Mouse (Mus musculus): ENCODE data around the gene Gm340. TPM values are rescaled to one million over a fixed set of nuclear protein-coding genes. Genes with fewer than 3 reads are reported as not detected.

Gm340 gene
- polyA plus RNA-seq, 1 experiment = 1.8 TPM

DNA sequence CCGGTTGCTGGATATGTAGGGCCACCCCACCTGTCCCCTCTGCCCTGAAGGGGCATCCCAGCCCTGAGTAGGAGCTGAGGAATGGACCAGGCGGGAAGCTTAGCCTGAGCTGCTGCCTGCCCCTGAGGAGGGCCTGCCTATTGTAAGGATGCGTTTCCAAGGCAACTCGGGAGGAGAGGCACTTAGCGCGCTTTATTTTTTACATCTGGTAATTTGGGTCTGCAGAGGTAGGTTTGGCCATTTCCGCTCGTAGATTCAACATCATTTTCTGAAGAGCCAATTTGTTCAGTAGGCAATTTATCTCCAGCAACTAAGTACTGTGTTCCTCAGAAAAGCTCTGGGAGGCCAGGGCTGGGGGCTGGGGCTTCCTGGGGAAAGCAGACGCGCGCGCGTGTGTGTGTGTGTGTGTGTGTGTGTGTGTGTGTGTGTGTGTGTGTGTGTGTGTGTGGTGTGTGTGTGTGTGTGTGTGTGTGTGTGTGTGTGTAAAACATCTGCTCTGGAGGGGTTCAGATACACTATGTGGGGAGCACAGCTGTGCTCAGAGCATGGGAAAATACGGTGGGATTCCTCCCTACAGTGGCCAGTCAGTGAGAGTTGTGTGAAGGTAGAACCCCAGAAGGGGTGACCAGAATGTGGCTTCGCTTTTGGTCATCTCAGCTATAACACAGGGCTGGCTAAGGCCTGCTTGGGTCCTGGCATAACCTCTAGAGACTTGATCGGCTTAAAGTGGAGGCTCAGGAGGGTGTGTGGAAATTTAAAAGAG lies 31.3 kb downstream of the Gm340 start:
- no peak for DNase-seq (ENCODE audit: low read depth)

DNA sequence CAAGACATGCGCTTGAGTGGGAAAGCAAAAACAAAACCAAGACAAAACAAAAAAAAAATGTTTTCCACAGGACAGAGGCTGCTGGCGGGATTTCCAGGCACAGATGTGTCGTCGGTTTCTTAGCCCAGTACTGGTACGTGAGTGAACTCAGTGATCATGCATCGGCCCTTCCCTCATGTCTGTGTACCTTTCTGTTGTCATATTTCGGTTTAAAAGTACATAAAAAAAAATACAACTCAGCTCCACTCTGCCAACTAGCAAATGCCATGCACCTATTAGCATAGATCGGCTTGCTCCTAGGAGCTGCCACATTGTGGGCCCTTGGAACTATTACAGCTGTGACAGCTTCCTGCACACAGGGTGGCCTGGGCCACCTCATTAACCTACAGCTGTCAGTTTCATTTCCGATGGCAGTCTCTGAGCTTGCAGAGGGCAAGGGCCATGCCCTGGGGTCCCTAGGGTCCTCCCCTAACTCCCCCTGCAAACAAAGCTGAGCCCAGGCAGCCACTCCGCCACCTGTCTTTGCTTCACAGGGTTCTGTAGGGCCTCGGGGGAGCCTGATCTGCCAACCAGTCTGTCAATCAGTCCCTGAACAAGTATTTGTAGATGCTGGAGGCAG lies 33.5 kb downstream of the Gm340 start:
- no peak for DNase-seq (ENCODE audit: low read depth)

DNA sequence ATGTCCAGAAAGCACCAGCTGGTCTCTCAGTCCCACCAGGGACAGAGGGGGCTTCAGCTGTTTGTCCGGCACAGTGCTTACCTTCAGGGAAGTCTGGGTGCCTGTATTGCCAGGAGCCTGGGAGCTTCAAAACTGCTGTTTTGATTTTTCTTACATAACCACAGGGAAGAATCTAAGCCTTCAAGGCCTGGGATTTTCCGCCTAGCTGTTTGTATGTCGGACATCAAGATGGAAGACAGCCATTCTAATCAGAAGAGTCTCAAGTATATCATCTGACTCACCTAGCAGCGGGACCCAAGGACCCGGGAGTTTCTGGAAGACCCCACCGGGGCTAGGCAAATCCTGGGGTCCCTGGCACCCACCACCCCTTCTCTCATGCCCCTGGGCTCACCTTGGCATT lies 34.1 kb downstream of the Gm340 start:
- no peak for DNase-seq (ENCODE audit: low read depth)

DNA sequence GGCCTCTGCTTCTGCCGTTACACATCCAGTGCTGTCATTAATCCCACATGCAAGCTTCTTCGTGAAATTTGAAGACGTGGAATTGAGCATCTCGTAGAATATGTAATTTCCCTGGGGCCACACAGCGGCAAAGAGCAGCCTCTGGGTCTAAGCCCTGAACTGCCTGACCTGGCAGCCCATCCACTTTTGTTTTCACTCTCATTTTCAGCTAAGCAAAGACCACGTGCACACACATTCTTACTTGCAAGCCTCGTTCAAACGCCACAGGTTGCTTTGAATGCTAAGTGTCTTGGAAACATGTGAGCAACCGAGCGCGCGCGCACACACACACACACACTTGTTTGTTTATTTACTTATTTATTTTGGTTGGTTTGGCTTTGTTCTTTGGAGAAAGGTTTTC lies 34.9 kb downstream of the Gm340 start:
- DNase-seq (ENCODE audit: low read depth) = no peak

DNA sequence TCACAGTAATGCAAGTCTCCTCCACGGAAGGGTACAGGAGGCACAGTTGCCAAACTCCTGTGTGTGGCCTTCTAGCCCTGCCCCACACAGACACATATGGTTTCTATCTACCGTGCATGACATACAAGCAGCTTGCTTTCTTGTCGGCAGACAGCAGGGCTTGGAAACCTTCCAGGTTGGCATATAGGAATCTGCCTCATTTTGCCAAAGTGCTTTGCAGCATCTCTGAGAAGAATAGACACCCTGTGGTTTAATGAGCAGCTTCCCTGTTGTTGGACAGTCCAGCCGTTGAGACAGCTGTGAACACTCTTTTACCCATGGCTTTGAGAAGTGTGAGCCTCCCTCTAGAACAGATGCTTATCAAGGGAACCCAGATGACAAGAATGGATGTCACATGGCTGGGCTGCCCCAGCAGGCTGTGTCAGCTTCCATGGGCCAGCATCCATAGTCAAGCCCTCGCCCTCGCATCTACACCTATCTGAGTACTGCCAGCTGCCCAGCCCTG lies 36.0 kb downstream of the Gm340 start:
- DNase-seq (ENCODE audit: low read depth) = no peak

DNA sequence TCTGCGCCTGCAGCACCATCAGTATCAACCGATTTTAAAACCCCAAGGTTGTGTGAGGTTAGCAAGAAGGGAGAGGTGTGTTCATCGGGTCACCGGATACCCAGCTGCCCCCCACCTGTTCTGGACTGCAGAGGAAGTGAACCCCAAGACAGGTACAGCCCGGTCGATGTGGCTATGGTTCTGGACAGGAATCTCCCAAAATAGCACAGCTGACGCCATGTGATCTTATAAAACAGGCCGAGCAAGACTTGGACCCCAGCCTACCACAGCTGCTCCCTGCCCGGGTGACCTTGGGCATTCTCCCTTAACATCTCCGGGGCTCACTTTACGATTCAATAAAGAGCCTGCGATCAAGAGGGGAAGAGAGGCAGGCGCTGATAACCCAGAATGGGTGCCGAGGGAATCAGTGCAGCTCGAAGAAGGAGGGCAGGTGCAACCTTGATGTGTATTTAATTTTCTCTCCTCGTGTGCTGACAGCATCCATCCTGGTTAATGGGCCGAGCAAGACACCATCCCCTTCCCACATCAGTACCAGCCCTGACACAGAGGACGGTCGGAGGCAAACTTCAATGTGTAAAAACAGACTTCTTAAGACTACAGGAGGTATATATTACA lies 36.7 kb downstream of the Gm340 start:
- no peak for DNase-seq (ENCODE audit: low read depth)

DNA sequence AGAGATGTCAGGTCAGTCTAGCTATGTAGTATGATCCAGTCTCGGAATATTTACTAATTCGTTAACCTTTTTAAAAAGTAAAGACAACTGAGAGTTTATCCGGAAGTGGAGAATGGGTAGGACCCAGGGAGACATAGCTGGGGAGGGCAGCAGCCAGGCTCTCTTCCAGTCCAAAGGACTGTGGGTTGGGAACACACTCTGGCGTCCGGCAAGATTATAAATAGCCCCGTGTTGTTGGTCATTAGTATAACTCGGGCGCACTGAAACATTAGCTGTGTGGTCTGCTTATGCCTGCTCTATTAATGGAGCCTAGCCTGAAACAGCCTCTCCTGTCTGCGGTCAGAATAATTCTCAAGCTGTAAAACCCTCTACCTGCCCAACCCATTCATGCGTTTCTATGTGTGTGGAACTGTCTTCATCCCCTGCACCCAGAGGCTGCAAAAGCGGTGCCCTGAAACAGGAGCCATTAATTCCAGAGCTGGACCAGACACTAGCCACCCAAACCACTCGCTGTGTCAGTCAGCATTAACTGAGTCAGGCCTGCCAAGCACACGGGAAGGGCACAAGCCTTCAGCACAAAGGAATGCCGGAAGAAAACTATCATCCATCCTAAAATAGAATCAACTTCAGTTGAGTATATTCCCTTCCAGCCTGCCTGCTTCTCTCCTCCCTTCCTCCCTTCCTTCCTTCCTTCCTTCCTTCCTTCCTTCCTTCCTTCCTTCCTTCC lies 38.4 kb downstream of the Gm340 start:
- DNase-seq (ENCODE audit: low read depth) = no peak

DNA sequence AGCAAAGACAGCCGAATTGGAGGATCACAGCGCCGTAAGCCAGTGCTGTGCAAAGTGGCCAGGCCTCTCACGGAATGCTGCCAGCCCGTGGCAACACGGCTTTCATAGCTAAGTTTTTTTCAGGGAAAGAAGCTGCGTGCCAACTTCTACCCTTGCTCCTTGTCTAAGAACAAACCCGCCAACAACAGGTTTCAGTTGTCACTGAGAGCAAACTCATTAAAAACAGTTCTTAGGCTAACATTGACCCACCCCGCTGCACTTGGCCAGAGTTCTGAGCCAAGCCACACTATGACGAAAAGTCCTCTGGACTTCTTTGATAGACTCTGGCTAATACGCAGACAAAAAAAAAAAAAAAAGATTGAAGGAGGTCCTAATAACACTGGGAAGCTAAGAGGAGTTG lies 46.8 kb downstream of the Gm340 start:
- DNase-seq (ENCODE audit: low read depth) = no peak

DNA sequence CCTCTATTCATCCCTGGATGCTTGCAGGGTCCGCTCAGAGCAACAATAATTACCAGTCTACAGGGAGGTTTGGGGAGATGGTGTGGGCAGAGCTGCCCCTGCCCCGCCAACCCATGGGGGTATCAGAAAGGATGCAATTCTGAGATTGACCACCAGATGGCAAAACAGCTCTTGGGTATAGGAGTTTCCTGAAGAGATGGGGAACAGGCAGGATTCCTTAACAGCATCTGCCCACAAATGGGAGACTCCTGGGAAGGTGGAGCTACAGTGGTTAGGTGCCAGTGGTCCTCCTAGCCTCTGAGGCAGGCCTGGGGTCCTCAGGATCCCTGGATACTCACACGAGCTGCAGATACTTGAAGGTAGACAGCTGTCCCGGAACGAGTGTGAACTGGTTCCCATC lies 47.4 kb downstream of the Gm340 start:
- DNase-seq (ENCODE audit: low read depth) = no peak

DNA sequence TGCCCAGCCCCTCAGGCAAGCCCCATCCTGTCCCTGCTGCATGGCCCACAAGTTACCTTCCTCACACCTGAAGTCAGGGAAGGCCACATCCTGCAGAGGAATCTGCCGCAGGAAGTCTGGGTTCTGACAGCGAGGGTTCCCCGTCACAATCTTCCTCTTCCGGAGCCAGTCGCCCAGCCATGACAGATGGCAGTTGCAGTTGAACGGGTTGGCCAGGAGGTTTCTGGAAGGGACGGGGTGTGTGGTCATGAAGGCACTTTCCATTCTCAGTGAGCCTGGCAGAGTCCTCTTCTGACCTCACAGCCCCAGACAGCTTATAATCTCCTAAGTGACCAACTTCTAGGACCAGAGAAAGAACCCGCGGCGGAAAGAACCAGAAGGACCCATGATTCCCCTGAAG lies 51.9 kb downstream of the Gm340 start:
- no peak for DNase-seq (ENCODE audit: low read depth)

DNA sequence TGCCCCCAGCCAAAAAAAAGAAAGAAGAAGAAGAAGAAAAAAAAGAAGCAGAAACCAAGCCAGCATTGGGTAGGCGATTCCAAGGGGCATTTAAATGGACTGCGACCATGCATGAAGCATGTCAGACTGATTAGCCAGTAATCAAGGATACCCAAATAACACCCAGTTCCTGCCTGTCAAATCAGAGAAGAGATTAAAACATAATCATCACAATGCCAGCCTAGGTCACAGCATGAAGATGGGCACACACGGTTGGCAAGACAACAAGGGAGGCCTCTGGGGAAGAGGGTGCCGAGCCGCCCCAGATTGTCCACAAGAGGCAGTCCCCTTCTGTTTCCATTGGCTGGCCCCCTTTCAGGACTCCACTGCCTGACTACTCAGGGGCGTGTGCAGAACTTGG lies 52.8 kb downstream of the Gm340 start:
- no peak for DNase-seq (ENCODE audit: low read depth)

Other genes starting within 250 kb of the Gm340 start
- gene Pik3ap1, start 197.3 kb upstream of the Gm340 start, polyA plus RNA-seq (2012; rRNA removed) = 5.6 and 5.9 TPM in 2 replicates
- gene Lcor, start 99.7 kb upstream of the Gm340 start, polyA plus RNA-seq (2012; rRNA removed) = 3.2 and 3.5 TPM in 2 replicates
- gene Slit1, start 161.3 kb downstream of the Gm340 start, polyA plus RNA-seq (2012; rRNA removed) = 7.1 and 9.3 TPM in 2 replicates
- 3.0 and 3.8 TPM in 2 replicates for gene Arhgap19, start 219.7 kb downstream of the Gm340 start, polyA plus RNA-seq (2012; rRNA removed)
- 1.6 and 2.5 TPM in 2 replicates for gene Frat1, start 247.6 kb downstream of the Gm340 start, polyA plus RNA-seq (2012; rRNA removed)